Mouse (Mus musculus) megakaryocyte, embryonic 14.5 days (primary cell): Measurements from ENCODE around the gene Cyp2d9.
"Not testable (repeated sequence)": the region's sequence is repeated elsewhere in the genome, so short reads cannot be mapped to it uniquely, and the experiment has no call there.

ENCODE experiments used
- FLI1 ChIP-seq: IDR thresholded peaks from 2 replicates; pipeline ENCODE4 v1.6.1; 2012; ENCODE audit warnings: low read length, inconsistent platforms, mixed read lengths
- GATA1 ChIP-seq: IDR thresholded peaks from 3 replicates; pipeline ENCODE4 v1.6.1; 2012; ENCODE audit warnings: mixed read lengths, low read length, inconsistent platforms, borderline replicate concordance

GRCm38 (mm10) chr15:82494273-82494672 is 61.0 kb downstream of the Cyp2d9 start:
- TF ChIP-seq GATA1, FLI1: not testable (repeated sequence)
